Mouse (Mus musculus) thymus, adult 18-20 months (tissue): ENCODE results near the gene Gm5890.
"Not testable (repeated sequence)": the region's sequence is repeated elsewhere in the genome, so short reads cannot be mapped to it uniquely, and the experiment has no call there.

Experiments
- DNase-seq, 2 experiments: peaks; one replicate each; pipeline ENCODE4 v3.0.0; 2022; ENCODE audit warnings: mixed read lengths in 2 of 2

Gm5890 gene

GRCm38 (mm10) chr7:20262734-20263133 lies at the start of gene Gm5890:
TSS of gene Gm5890 (minus strand) at chr7:20262834.
- DNase-seq, result not testable (repeated sequence)

DNA sequence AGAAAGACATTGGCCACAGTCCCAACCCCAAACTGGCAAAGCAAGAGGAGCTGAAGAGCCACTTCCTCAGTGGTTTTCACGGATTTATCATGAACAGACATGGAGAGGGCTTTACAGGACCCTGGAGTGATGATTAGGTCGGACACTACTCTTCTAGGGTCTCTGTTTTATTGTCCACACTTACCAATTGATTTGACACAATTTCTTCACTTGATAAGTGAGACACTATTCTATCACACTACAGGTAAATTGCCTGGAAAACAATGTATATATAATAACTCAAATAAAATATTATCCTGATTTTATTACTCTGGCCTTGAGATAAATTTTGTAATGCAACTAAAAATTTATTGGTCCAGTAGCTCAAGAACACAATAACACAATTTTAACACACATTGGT lies 28.9 kb downstream of the Gm5890 start, which contains the start of gene Gm4498:
Gm4498 (minus strand) TSS at position 101 of the 400 bp plus-strand sequence.
- DNase-seq, result not testable (repeated sequence)
